Mouse (Mus musculus) liver, postnatal 0 days (tissue): ENCODE results near the gene Fam69a. TPM values are rescaled to one million over a fixed set of nuclear protein-coding genes. Genes with fewer than 3 reads are reported as not detected.

Experiments
- ATAC-seq: fragments of 200-750 bp; cut with Nextera tagmentation; 2 replicates; pipeline ENCODE4 v1.8.0; 2017; ENCODE audit warnings: mild to moderate bottlenecking, moderate library complexity
- DNase-seq: peaks from one replicate; pipeline ENCODE4 v3.0.0-alpha.2; 2016
- H3K27ac ChIP-seq: fragments of 300-500 bp; sonication (generic); 2 replicates; pipeline ENCODE4 v1.5.1; 2014; ENCODE audit warnings: antibody characterized with exemption, moderate library complexity, mild to moderate bottlenecking, low read depth
- H3K27me3 ChIP-seq: fragments of 300-500 bp; sonication (generic); 2 replicates; pipeline ENCODE4 v1.6.1; 2014; ENCODE audit warnings: low read length, control low read depth, mixed read lengths; ENCODE audit not compliant: insufficient read depth
- H3K36me3 ChIP-seq: fragments of 300-500 bp; sonication (generic); replicated peaks from 2 replicates; pipeline ENCODE4 v1.6.1; 2014; ENCODE audit warnings: mild to moderate bottlenecking, control low read depth, low read length, moderate library complexity, mixed read lengths; ENCODE audit not compliant: insufficient read depth
- H3K4me1 ChIP-seq: fragments of 300-500 bp; sonication (generic); 2 replicates; pipeline ENCODE4 v1.6.1; 2014; ENCODE audit warnings: antibody characterized with exemption, mild to moderate bottlenecking, control low read depth; ENCODE audit not compliant: insufficient read depth
- H3K4me2 ChIP-seq: fragments of 300-500 bp; sonication (generic); 2 replicates; pipeline ENCODE4 v1.6.1; 2014; ENCODE audit warnings: low read depth, mild to moderate bottlenecking, low read length, moderate library complexity, mixed read lengths
- H3K4me3 ChIP-seq: fragments of 300-500 bp; sonication (generic); 2 replicates; pipeline ENCODE4 v1.5.1; 2014; ENCODE audit warnings: low read depth, low read length
- H3K9ac ChIP-seq: fragments of 300-500 bp; sonication (generic); replicated peaks from 2 replicates; pipeline ENCODE4 v1.6.1; 2014; ENCODE audit warnings: mild to moderate bottlenecking, moderate library complexity
- H3K9me3 ChIP-seq: fragments of 300-500 bp; sonication (generic); 2 replicates; pipeline ENCODE4 v1.6.1; 2016; ENCODE audit warnings: mild to moderate bottlenecking, control low read depth, low read length, mixed read lengths
- CTCF ChIP-seq: sonication (generic); IDR thresholded peaks from 2 replicates; pipeline ENCODE4 v1.5.1; 2016; ENCODE audit warnings: antibody characterized with exemption, low read depth
- EP300 ChIP-seq: IDR thresholded peaks from 2 replicates; pipeline ENCODE4 v1.6.1; 2016; ENCODE audit warnings: antibody characterized with exemption, low read depth, mild to moderate bottlenecking
- WGBS: fragments of 180-500 bp; shearing (Covaris S2); extraction: QIAGEN DNeasy Blood & Tissue Kit; methylation state at CpG from one replicate; pipeline ENCODE4 v1.1.7; 2014; ENCODE audit not compliant: insufficient replicate concordance; 5-methylcytosine and 5-hydroxymethylcytosine counted together
- polyA plus RNA-seq: library from polyadenylated mRNA; unstranded; fragments of >200 nt; fragmentation: Nextera tagmentation; extraction: Ambion mirVana; gene quantifications from 2 replicates; pipeline ENCODE4 v1.2.1, GENCODE M21; 2015

Fam69a gene
- polyA plus RNA-seq, 1 experiment from 2014 or later = 8.3 TPM

DNA sequence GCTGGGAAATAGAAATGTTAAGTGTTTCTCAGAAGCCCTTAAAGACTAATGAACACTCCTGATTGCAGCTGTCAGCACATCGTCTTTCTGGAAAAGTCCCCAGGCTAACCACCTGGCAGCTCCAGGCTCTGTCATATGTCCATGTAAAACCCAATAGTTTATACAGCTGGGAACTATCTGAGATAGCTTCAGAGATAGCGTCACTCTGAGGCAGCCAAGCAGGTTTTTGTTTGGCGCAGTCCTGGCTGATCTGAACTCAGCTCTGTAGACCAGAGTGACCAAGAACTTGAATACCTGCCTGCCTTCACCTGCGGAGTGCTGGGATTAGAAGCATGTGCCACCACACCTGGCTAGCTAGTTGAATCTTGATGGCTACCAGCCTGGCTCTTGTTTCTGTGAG, 41.3 kb upstream of the Fam69a start:
- no peaks in the 10 kb centered on the region for H3K27me3 ChIP-seq
- no peak overlapping the region for H3K9ac ChIP-seq
- ATAC-seq (no peak), DNase-seq (no peak)
- H3K4me2 ChIP-seq = no peak overlapping the region
- H3K9me3 ChIP-seq = no peaks in the 10 kb centered on the region
- H3K4me1 ChIP-seq = no peaks in the 10 kb centered on the region
- no peak overlapping the region for H3K27ac ChIP-seq
- TF ChIP-seq EP300 (no peak), CTCF (no peak)
- no peaks in the 10 kb centered on the region for H3K36me3 ChIP-seq
- no peak overlapping the region for H3K4me3 ChIP-seq
- WGBS = 89% methylated on average over 4 of the region's 4 CpGs

DNA sequence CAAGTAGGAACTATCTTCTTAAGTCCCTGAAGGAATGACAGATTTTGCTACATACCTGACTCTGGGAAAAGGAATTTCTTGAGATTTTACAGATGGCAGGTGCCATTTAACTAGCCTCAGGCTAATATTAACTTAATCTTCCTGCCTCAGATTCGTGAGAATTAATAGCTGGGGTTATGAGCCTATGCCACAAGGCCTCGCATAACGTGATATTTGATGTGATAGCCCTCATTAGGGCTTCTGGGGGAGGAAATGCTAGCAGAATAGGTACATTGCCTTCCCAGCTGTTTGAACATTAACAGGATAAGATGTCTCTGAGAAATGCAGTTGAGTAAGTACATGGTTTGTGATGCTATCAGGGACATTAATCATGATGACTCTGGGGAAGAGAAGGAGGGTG, 34.5 kb upstream of the Fam69a start:
- Histone ChIP-seq H3K4me1 (no peaks in the 10 kb centered on the region), H3K9me3 (no peaks in the 10 kb centered on the region), H3K27ac (no peak overlapping the region), H3K9ac (no peak overlapping the region), H3K27me3 (no peaks in the 10 kb centered on the region), H3K4me3 (no peak overlapping the region), H3K4me2 (no peak overlapping the region), H3K36me3 (no peaks in the 10 kb centered on the region)
- DNase-seq (no peak), ATAC-seq (no peak)
- 72% methylated on average over 3 of the region's 3 CpGs for WGBS
- TF ChIP-seq CTCF (no peak), EP300 (no peak)

DNA sequence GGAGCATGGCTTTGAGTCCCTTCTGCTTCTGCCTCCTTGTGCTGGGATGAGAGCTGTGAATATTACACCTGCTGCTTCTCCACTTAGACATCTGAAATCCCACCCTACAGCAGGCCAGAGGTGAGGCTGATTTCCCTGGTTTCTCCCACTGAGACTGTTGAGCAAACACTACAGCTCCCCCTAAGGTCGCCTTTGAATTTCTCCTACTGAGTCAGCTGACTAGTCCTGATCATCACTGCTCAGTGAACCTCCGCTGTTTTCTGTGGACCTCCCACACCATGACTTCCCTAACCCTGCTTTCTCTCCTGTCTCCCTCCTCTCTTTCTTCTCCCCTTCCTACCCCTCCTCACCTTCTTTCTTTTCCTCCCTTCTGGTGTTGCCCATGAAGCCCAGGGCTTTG, 32.5 kb upstream of the Fam69a start:
- no peaks in the 10 kb centered on the region for H3K27me3 ChIP-seq
- WGBS = 13% methylated on average over 2 of the region's 2 CpGs
- ATAC-seq = no peak

DNA sequence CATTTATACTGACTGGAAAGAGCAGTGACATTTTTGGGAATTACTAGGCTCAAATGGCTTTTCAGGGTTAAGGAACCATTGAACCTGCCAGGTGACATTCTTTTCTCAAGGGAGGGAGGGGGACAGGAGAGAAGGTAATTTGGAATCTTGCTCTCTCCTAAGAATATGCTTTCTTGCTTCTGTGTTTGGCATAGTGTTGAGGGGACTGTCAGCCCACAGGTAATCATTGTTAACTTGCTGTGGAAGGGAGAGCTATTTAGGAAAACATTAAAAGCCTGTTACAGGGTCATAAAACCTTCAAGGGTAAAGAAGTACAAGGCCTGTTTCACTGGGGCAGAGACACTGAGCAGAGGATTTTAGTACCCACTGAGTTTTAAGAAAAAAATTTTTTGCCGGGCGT, 30.3 kb upstream of the Fam69a start:
- 88% methylated on average over 2 of the region's 2 CpGs for WGBS
- no peak overlapping the region for H3K4me3 ChIP-seq
- ATAC-seq = no peak
- H3K4me1 ChIP-seq = no peaks in the 10 kb centered on the region
- H3K9ac ChIP-seq = no peak overlapping the region
- H3K9me3 ChIP-seq = no peaks in the 10 kb centered on the region
- no peak overlapping the region for H3K4me2 ChIP-seq
- no peaks in the 10 kb centered on the region for H3K36me3 ChIP-seq
- DNase-seq = no peak
- H3K27ac ChIP-seq = no peak overlapping the region
- TF ChIP-seq CTCF (no peak), EP300 (no peak)
- no peaks in the 10 kb centered on the region for H3K27me3 ChIP-seq

More for the DNA sequence above, 32.5 kb upstream of the Fam69a start:
- H3K9me3 ChIP-seq = no peaks in the 10 kb centered on the region
- DNase-seq = no peak
- no peak overlapping the region for H3K4me3 ChIP-seq
- H3K9ac ChIP-seq = no peak overlapping the region
- no peaks in the 10 kb centered on the region for H3K4me1 ChIP-seq
- no peak for TF ChIP-seq EP300
- 0 out of 2 replicates have a peak, but pooled peaks have one; percentile 17 for TF ChIP-seq CTCF
- H3K4me2 ChIP-seq = no peak overlapping the region
- no peak overlapping the region for H3K27ac ChIP-seq
- H3K36me3 ChIP-seq = no peaks in the 10 kb centered on the region

DNA sequence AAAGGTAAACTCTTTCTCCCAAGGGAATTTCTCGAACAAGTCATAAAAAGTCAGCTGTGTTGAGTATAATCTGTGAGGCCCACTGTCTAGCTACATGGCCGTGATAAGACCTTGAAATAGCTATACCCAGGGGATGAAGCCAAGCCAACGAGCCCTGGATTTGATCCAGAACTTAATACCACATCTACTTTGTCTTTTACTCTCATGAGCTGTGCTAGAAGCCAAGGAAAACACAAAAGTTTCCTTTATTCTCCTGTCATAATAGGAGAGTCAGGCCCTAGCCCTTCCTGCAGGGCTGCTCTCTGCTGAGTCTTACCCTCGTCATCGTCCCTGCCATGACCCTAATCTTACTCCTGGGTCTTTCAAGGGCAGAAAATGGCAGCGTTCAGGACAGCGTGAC, 28.5 kb upstream of the Fam69a start:
- ATAC-seq (no peak), DNase-seq (no peak)
- Histone ChIP-seq H3K4me3 (no peak overlapping the region), H3K4me2 (no peak overlapping the region), H3K27ac (no peak overlapping the region), H3K27me3 (no peaks in the 10 kb centered on the region), H3K36me3 (no peaks in the 10 kb centered on the region), H3K4me1 (no peaks in the 10 kb centered on the region), H3K9me3 (no peaks in the 10 kb centered on the region), H3K9ac (no peak overlapping the region)
- 67% methylated on average over 7 of the region's 7 CpGs for WGBS
- TF ChIP-seq CTCF = no peak
- TF ChIP-seq EP300 = no peak

DNA sequence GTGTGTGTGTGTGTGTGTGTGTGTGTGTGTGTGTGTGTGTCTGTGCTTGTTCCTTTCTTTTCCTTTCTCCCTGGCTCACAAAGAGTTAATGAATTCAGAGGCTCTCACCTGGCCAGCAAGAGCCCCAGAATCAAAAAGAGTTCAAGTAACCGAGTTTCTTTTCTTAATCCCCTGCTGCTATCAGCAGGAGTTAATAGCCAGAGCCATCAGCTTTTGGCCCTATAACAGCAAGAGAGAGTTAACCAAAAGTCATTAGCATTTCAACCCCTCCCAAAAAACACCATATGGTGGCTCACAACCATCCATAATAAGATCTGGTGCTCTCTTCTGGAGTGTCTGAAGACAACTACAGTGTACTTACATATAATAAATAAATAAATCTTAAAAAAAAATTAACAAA, 27.3 kb upstream of the Fam69a start:
- no peak overlapping the region for H3K9ac ChIP-seq
- WGBS = 54% methylated on average over 1 of the region's 1 CpGs
- no peaks in the 10 kb centered on the region for H3K27me3 ChIP-seq
- TF ChIP-seq EP300 (no peak), CTCF (no peak)
- H3K9me3 ChIP-seq = no peaks in the 10 kb centered on the region
- no peaks in the 10 kb centered on the region for H3K4me1 ChIP-seq
- ATAC-seq (no peak), DNase-seq (no peak)
- no peak overlapping the region for H3K27ac ChIP-seq
- no peak overlapping the region for H3K4me2 ChIP-seq
- no peak overlapping the region for H3K4me3 ChIP-seq
- no peaks in the 10 kb centered on the region for H3K36me3 ChIP-seq

DNA sequence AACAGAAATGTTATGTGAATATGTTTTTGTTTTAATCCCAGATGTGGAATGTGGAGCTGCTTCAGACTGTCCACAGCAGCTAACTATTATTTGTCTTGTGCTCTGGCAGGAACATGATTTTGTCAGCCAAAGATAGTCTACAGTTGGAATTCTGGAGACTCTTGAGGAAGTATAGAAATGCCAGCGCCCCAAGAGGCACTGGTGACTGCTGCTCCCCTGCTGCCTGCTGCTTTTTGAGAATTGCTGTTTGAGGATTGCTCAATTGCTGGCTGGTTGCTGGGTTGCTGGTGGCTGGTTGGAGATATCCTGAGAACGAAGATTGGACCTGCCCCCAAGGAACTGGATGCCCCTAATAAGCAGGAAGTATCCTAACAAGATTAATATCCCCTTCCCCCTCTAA, 22.8 kb upstream of the Fam69a start:
- no peak overlapping the region for H3K9ac ChIP-seq
- no peak overlapping the region for H3K4me2 ChIP-seq
- no peaks in the 10 kb centered on the region for H3K27me3 ChIP-seq
- no peak overlapping the region for H3K4me3 ChIP-seq
- H3K36me3 ChIP-seq = no peaks in the 10 kb centered on the region
- DNase-seq (no peak), ATAC-seq (no peak)
- no peaks in the 10 kb centered on the region for H3K9me3 ChIP-seq
- WGBS = 23% methylated on average over 2 of the region's 2 CpGs
- no peak overlapping the region for H3K27ac ChIP-seq
- no peaks in the 10 kb centered on the region for H3K4me1 ChIP-seq
- TF ChIP-seq EP300 (no peak), CTCF (no peak)
